Mouse (Mus musculus) limb, embryonic 14.5 days (tissue): ENCODE measurements around the gene Pou2af1. TPM values are rescaled to one million over a fixed set of nuclear protein-coding genes. Genes with fewer than 3 reads are reported as not detected.

Experiments used
- ATAC-seq: fragments of 200-750 bp; cut with Nextera tagmentation; 2 replicates; pipeline ENCODE4 v1.8.0; 2017; ENCODE audit warnings: low read depth, moderate number of reproducible peaks, moderate TSS enrichment; ENCODE audit not compliant: low FRiP score
- DNase-seq: peaks from one replicate; pipeline ENCODE4 v3.0.0-alpha.2; 2015; ENCODE audit warnings: low spot score
- H3K27ac ChIP-seq: fragments of 300-500 bp; sonication (generic); replicated peaks from 2 replicates; pipeline ENCODE4 v1.5.1; 2014; ENCODE audit warnings: low read depth, mild to moderate bottlenecking, low read length, moderate library complexity, mixed read lengths
- H3K27me3 ChIP-seq: fragments of 300-500 bp; sonication (generic); 2 replicates; pipeline ENCODE4 v1.6.1; 2014; ENCODE audit warnings: low read length, mixed read lengths; ENCODE audit not compliant: control insufficient read depth, insufficient read depth
- H3K36me3 ChIP-seq: fragments of 300-500 bp; sonication (generic); 2 replicates; pipeline ENCODE4 v1.6.1; 2014; ENCODE audit warnings: mild to moderate bottlenecking, low read length, moderate library complexity, mixed read lengths; ENCODE audit not compliant: control insufficient read depth, insufficient read depth
- H3K4me1 ChIP-seq: fragments of 300-500 bp; sonication (generic); 2 replicates; pipeline ENCODE4 v1.6.1; 2014; ENCODE audit warnings: antibody characterized with exemption, low read length, mixed read lengths; ENCODE audit not compliant: control insufficient read depth, insufficient read depth
- H3K4me2 ChIP-seq: fragments of 300-500 bp; sonication (generic); replicated peaks from 2 replicates; pipeline ENCODE4 v1.6.1; 2014; ENCODE audit warnings: low read depth, mild to moderate bottlenecking, low read length, moderate library complexity; ENCODE audit not compliant: severe bottlenecking
- H3K4me3 ChIP-seq: fragments of 300-500 bp; sonication (generic); replicated peaks from 2 replicates; pipeline ENCODE4 v1.5.1; 2014; ENCODE audit warnings: low read length
- H3K9ac ChIP-seq: fragments of 300-500 bp; sonication (generic); 2 replicates; pipeline ENCODE4 v1.6.1; 2014; ENCODE audit warnings: mild to moderate bottlenecking, low read depth, low read length, moderate library complexity; ENCODE audit not compliant: severe bottlenecking
- H3K9me3 ChIP-seq: fragments of 300-500 bp; sonication (generic); 2 replicates; pipeline ENCODE4 v1.6.1; 2016; ENCODE audit warnings: low read length; ENCODE audit not compliant: control insufficient read depth
- POLR2A ChIP-seq: fragments of 200-500 bp; IDR thresholded peaks from 2 replicates; pipeline ENCODE4 v1.8.0; 2012; ENCODE audit warnings: inconsistent platforms, mild to moderate bottlenecking, moderate library complexity, borderline replicate concordance; ENCODE audit not compliant: insufficient read depth, insufficient read length; ENCODE audit errors: extremely low read depth
- WGBS: fragments of 180-500 bp; shearing (Covaris S2); extraction: QIAGEN DNeasy Blood & Tissue Kit; methylation state at CpG from one replicate; pipeline ENCODE4 v1.1.7; 2014; 5-methylcytosine and 5-hydroxymethylcytosine counted together
- polyA plus RNA-seq, 2 experiments: library from polyadenylated mRNA; depleted of rRNA in 1 of 2; stranded (reverse) in 1 of 2; unstranded in 1 of 2; fragments of >200 nt; fragmentation: Nextera tagmentation in 1 of 2; extraction: Ambion mirVana in 1 of 2; gene quantifications; 2 replicates each; pipeline versions ENCODE4 v1.2.1 to v1.2.3; 2012 to 2014

Pou2af1 gene
- polyA plus RNA-seq, 2 experiments, result 0.07 to 0.14 TPM

DNA sequence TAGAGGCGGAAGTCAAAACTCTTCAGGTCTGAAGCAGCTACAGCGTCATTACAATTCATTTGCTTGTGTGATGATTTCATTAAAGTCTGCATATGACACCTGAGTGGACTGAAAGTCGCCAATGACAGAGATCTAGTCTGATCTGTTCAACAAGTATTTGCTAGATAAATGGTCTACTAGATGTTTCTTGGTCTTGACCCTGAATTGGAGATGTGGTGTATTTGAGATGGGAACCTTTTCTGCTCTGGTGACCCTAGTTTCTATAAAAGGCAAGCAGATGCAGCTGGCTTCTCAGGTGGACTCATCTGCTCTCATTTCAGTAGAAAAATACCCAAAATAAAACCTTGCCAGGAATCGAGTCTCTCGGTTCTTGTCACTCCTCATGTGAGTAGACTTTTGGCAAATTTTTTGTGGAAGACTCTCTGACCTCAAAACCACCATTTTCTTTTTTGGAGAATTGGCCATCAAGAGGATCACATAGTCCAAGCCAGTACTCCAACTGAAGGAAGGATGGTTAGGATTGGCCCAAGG, 12.2 kb downstream of the Pou2af1 start:
- Histone ChIP-seq H3K27me3 (no peaks in the 10 kb centered on the region), H3K9me3 (no peaks in the 10 kb centered on the region), H3K36me3 (no peaks in the 10 kb centered on the region), H3K4me3 (no peak overlapping the region), H3K27ac (no peak overlapping the region), H3K9ac (no peak overlapping the region), H3K4me1 (no peaks in the 10 kb centered on the region), H3K4me2 (no peak overlapping the region)
- WGBS, result 84% methylated on average over 5 of the region's 5 CpGs
- no peak for TF ChIP-seq POLR2A
- no peak for DNase-seq
- ATAC-seq, result no peak

DNA sequence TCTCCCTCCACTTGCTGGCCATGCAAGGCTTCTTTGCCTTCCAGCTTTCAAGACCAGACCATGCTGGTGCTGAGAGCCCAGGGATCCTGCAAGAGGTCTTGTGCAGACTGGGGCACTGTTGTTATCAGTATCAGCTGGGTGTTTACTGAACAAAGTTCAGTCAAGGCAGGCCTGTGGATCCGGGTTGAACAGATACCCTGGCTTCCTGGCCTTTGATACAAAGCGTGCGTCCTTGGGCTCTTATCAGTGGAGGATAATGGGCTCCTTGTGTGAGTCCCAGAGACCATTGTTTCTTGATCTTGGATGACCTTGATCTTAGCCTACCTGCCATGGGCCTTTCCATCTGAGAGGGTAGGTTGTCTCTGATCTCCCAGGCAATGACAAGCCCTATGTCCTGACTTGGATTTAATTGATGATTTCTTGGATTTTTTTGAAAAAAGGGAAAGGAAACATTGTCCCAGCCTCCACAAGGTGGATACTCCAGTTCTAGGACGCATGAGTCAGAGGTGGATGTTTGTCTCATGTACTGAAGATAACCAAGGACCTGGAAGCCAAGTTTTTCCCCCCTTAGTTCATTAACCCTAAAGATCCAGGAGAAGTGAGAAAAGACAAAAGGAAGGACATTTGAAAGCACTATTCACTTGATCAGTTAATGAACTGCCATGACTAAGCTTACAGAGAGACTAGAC, 17.3 kb downstream of the Pou2af1 start:
- Histone ChIP-seq H3K27me3 (no peaks in the 10 kb centered on the region), H3K9ac (no peak overlapping the region), H3K4me2 (no peak overlapping the region), H3K9me3 (no peaks in the 10 kb centered on the region), H3K4me1 (no peaks in the 10 kb centered on the region), H3K36me3 (no peaks in the 10 kb centered on the region), H3K4me3 (no peak overlapping the region), H3K27ac (no peak overlapping the region)
- WGBS, result 84% methylated on average over 4 of the region's 4 CpGs
- ATAC-seq (no peak), DNase-seq (no peak)
- TF ChIP-seq POLR2A, result no peak

DNA sequence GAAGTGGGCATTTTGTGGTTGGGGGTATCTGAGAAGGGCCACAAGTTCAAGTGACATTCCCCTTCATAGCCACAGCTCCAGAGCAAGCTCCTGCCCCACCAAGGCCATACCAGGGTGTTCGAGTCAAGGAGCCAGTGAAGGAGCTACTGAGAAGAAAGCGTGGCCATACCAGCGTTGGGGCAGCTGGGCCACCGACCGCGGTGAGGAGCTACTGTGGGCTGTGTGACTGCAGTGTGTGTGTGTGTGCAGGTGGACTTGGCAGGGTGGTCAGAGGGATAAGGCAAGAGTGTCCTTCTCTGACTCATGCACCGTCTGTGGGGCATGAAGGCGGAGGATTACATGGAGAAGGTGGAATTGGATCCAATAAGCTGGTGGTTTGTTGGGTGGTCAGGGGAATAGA, 18.7 kb downstream of the Pou2af1 start:
- ATAC-seq (no peak), DNase-seq (no peak)
- Histone ChIP-seq H3K4me3 (no peak overlapping the region), H3K9ac (no peak overlapping the region), H3K4me1 (no peaks in the 10 kb centered on the region), H3K4me2 (no peak overlapping the region), H3K27me3 (no peaks in the 10 kb centered on the region), H3K36me3 (no peaks in the 10 kb centered on the region), H3K9me3 (no peaks in the 10 kb centered on the region), H3K27ac (no peak overlapping the region)
- TF ChIP-seq POLR2A, result no peak
- 91% methylated on average over 8 of the region's 8 CpGs for WGBS

DNA sequence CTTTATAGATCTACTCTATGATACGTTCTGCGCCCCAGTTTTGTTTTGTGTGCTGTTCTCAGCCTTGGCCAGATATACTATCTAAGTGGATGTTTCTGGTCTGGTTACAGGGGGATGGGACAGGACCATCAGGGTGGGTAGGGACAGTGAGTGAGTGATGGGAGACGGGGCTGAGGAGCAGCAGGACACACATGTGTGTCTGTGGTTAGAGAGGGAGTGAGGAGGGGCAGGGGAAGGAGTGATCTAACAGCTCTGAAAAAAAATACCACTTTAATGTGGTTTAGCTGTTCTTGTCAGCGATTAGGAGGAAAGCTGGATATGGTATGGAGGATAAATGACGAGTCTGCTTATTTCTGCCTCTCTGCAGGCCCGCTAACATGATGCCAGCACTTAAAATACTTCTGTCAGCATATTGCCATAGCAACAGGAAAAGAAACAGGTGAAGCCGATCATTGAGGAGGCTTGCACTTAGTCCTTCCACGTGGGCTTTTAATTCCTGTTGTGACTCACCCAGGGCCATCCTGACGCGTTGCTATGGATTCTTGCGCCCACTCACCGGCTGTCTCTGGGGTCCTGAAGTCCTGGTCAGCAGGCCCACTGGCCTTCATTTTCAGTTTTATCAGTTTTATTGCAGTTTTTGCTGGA, 25.4 kb downstream of the Pou2af1 start:
- H3K4me3 ChIP-seq, result no peak overlapping the region
- H3K9me3 ChIP-seq, result no peaks in the 10 kb centered on the region
- no peak for TF ChIP-seq POLR2A
- H3K9ac ChIP-seq, result no peak overlapping the region
- no peak overlapping the region for H3K27ac ChIP-seq
- DNase-seq, result peak; percentile 12
- no peaks in the 10 kb centered on the region for H3K27me3 ChIP-seq
- H3K4me1 ChIP-seq, result no peaks in the 10 kb centered on the region
- WGBS, result 53% methylated on average over 12 of the region's 12 CpGs
- no peaks in the 10 kb centered on the region for H3K36me3 ChIP-seq
- ATAC-seq, result no peak; the same call in 1 of the 2 replicates
- no peak overlapping the region for H3K4me2 ChIP-seq

DNA sequence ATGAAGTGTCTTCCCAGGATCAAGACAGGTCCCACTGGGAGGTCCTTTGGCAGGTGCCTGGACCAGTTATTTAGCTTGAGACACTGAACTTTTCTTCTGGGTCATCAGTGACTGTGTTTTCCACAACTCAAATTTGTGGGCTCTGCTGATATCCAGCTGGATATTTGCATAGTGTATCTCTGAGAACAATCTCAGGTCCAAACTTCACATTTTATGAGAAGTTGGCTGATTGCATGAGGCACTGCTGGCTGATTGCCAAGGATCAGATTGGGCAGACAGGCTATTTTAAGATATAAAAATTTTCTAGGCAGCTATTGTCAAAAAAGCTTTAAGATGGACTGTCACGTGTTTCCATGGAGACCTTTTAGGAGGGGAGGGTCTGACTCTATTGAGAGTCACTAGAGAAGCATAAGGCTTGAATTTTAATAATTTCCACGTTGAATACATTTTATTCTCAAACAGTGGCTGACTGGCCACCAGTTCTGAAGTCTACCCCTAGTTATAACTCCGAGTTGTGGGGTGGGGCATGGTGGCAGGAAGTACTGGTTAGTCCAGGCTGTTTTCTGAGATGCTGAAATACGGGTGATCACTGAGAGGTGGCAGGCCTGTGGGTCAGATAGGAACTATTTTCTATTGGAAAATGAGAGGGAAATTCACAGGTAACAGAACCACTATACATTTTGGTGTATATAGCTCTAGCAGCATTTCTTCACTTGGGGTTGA, 43.4 kb downstream of the Pou2af1 start:
- H3K4me3 ChIP-seq, result no peak overlapping the region
- no peaks in the 10 kb centered on the region for H3K27me3 ChIP-seq
- H3K9me3 ChIP-seq, result no peaks in the 10 kb centered on the region
- no peak overlapping the region for H3K27ac ChIP-seq
- WGBS, result 63% methylated on average over 4 of the region's 4 CpGs
- H3K4me1 ChIP-seq, result no peaks in the 10 kb centered on the region
- ATAC-seq (no peak), DNase-seq (no peak)
- H3K9ac ChIP-seq, result no peak overlapping the region
- no peak for TF ChIP-seq POLR2A
- H3K36me3 ChIP-seq, result no peaks in the 10 kb centered on the region
- no peak overlapping the region for H3K4me2 ChIP-seq
